Mouse (Mus musculus) bone marrow macrophage, adult 2 months (primary cell): ENCODE data around the gene Vwf.

ENCODE experiments used
- CTCF ChIP-seq: IDR thresholded peaks from 2 replicates; pipeline ENCODE4 v1.5.1; 2012; ENCODE audit warnings: low read depth, mild to moderate bottlenecking, low read length, moderate library complexity
- POLR2A ChIP-seq: IDR thresholded peaks from 2 replicates; pipeline ENCODE4 v1.6.1; 2012; ENCODE audit warnings: mild to moderate bottlenecking, low read depth, low read length, borderline replicate concordance

GRCm38 (mm10) chr6:125641146-125641545, 94.6 kb downstream of the Vwf start:
- TF ChIP-seq POLR2A, result no peak
- TF ChIP-seq CTCF, result no peak
